Mouse (Mus musculus) brain, embryonic 14.5 days (tissue): ENCODE measurements around the gene Clcnka.

Experiments used
- CTCF ChIP-seq: fragments of 200-500 bp; IDR thresholded peaks from 2 replicates; pipeline ENCODE4 v1.5.1; 2012; ENCODE audit warnings: inconsistent platforms, mild to moderate bottlenecking, moderate library complexity, borderline replicate concordance; ENCODE audit not compliant: insufficient read depth, insufficient read length; ENCODE audit errors: extremely low read depth
- POLR2A ChIP-seq: fragments of 200-500 bp; IDR thresholded peaks from 2 replicates; pipeline ENCODE4 v1.6.1; 2012; ENCODE audit warnings: mild to moderate bottlenecking, inconsistent platforms, borderline replicate concordance; ENCODE audit not compliant: poor library complexity, insufficient read depth, insufficient read length, severe bottlenecking; ENCODE audit errors: extremely low read depth

- no peak for TF ChIP-seq POLR2A
- TF ChIP-seq CTCF: no peak
These were observed 57.0 kb downstream of the Clcnka start for GRCm38 (mm10) chr4:141341477-141341876.
